Mouse (Mus musculus) embryonic facial prominence, embryonic 14.5 days (tissue): ENCODE measurements around the gene She. TPM values are rescaled to one million over a fixed set of nuclear protein-coding genes. Genes with fewer than 3 reads are reported as not detected.

Experiments used
- ATAC-seq: fragments of 200-750 bp; cut with Nextera tagmentation; 2 replicates; pipeline ENCODE4 v1.8.0; 2017; ENCODE audit warnings: low read depth, moderate number of reproducible peaks, moderate TSS enrichment
- DNase-seq: peaks from one replicate; pipeline ENCODE4 v3.0.0-alpha.2; 2015; ENCODE audit warnings: low spot score
- H3K27ac ChIP-seq: fragments of 300-500 bp; sonication (generic); replicated peaks from 2 replicates; pipeline ENCODE4 v1.5.1; 2014; ENCODE audit warnings: low read depth, mild to moderate bottlenecking, low read length, moderate library complexity
- H3K27me3 ChIP-seq: fragments of 300-500 bp; sonication (generic); replicated peaks from 2 replicates; pipeline ENCODE4 v1.6.1; 2014; ENCODE audit warnings: low read length; ENCODE audit not compliant: control insufficient read depth, insufficient read depth
- H3K36me3 ChIP-seq: fragments of 300-500 bp; sonication (generic); 2 replicates; pipeline ENCODE4 v1.6.1; 2014; ENCODE audit warnings: low read length, mixed read lengths; ENCODE audit not compliant: control insufficient read depth, insufficient read depth
- H3K4me1 ChIP-seq: fragments of 300-500 bp; sonication (generic); 2 replicates; pipeline ENCODE4 v1.6.1; 2014; ENCODE audit warnings: antibody characterized with exemption, low read length; ENCODE audit not compliant: control insufficient read depth, insufficient read depth
- H3K4me2 ChIP-seq: fragments of 300-500 bp; sonication (generic); 2 replicates; pipeline ENCODE4 v1.6.1; 2014; ENCODE audit warnings: low read depth, mild to moderate bottlenecking, low read length, moderate library complexity, mixed read lengths
- H3K4me3 ChIP-seq: fragments of 300-500 bp; sonication (generic); 2 replicates; pipeline ENCODE4 v1.5.1; 2014; ENCODE audit warnings: low read depth, mild to moderate bottlenecking, low read length
- H3K9ac ChIP-seq: fragments of 300-500 bp; sonication (generic); 2 replicates; pipeline ENCODE4 v1.6.1; 2014; ENCODE audit warnings: low read depth, mild to moderate bottlenecking, low read length, moderate library complexity, mixed read lengths
- H3K9me3 ChIP-seq: fragments of 300-500 bp; sonication (generic); 2 replicates; pipeline ENCODE4 v1.6.1; 2016; ENCODE audit warnings: low read length; ENCODE audit not compliant: control insufficient read depth
- WGBS: fragments of 180-500 bp; shearing (Covaris S2); extraction: QIAGEN DNeasy Blood & Tissue Kit; methylation state at CpG from one replicate; pipeline ENCODE4 v1.1.7; 2014; 5-methylcytosine and 5-hydroxymethylcytosine counted together
- polyA plus RNA-seq: library from polyadenylated mRNA; unstranded; fragments of >200 nt; fragmentation: Nextera tagmentation; extraction: Ambion mirVana; gene quantifications from 2 replicates; pipeline ENCODE4 v1.2.1, GENCODE M21; 2014

She gene
- polyA plus RNA-seq, 1 experiment from 2014 or later = 5.2 TPM

DNA sequence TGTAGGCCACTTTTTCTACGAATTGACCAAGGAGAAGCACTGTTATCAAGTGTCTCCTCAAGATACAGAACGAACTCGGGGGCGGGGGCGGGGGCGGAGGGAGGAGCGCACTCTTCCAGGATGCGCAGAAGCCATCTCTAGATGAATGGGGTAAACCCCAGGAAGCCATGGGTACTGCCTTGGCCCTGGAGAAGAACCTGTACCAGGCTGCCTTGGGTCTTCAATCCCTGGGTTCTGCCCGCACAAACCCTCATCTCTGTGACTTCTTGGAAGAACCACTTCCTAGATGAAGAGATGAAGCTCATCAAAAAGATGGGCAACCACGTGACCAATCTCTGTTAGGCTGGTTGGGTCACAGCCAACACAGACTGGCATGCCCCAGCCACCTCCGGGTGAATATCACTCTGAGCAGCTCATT, 10.1 kb upstream of the She start:
- H3K4me2 ChIP-seq = no peak overlapping the region
- H3K4me3 ChIP-seq = no peak overlapping the region
- WGBS = 81% methylated on average over 11 of the region's 11 CpGs
- DNase-seq = no peak
- H3K27me3 ChIP-seq = no peaks in the 10 kb centered on the region
- no peak for ATAC-seq
- no peaks in the 10 kb centered on the region for H3K4me1 ChIP-seq
- H3K36me3 ChIP-seq = no peaks in the 10 kb centered on the region
- no peak overlapping the region for H3K9ac ChIP-seq
- no peak overlapping the region for H3K27ac ChIP-seq
- no peaks in the 10 kb centered on the region for H3K9me3 ChIP-seq

DNA sequence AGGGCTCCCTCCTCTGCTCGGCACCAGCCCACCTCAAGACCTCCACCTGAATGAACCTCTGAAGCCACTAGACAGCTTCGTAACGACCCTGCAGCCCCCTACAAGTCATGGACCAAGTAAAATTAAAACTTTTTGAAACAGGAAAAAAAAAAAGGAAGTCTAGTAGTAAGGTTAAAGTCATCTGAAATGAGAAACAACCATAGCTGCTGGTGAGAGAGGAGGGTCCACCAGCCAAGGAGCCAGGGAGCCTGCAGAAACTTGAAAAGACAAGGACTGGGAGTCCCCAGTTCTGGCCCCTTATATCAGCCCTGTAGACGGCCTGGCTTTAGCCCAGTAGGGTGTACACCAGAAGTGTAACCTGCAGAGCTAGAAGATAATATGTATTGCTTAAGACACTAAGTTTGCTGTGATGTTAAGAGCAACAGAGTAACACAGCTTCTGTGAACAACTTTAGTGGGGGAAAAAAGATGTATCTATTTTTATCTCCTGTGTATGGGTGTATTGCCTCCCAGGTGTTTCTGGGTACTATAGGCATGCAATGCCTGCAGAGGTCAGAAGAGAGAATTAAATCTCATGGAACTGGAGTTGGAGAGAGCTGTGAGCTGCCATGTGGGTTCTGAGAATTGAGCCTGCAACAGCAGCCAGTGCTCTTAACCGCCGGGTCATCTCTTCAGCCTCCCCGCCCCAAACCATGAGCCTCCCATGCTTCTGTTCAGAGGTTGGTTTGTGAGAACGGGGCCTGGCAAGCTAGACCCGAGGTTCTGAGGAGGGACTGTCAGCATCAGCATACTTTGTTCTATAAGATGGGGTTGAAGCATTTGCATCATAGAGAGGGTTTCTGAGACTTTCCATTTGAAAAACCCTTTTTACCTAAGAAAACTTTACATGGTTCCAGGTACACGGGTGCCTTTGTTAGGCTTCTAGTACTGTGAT, 9.4 kb upstream of the She start:
- no peak overlapping the region for H3K9ac ChIP-seq
- H3K4me1 ChIP-seq = no peaks in the 10 kb centered on the region
- no peak overlapping the region for H3K4me3 ChIP-seq
- ATAC-seq (no peak), DNase-seq (no peak)
- no peak overlapping the region for H3K27ac ChIP-seq
- no peaks in the 10 kb centered on the region for H3K27me3 ChIP-seq
- WGBS = 73% methylated on average over 10 of the region's 10 CpGs
- no peaks in the 10 kb centered on the region for H3K9me3 ChIP-seq
- no peak overlapping the region for H3K4me2 ChIP-seq
- no peaks in the 10 kb centered on the region for H3K36me3 ChIP-seq

DNA sequence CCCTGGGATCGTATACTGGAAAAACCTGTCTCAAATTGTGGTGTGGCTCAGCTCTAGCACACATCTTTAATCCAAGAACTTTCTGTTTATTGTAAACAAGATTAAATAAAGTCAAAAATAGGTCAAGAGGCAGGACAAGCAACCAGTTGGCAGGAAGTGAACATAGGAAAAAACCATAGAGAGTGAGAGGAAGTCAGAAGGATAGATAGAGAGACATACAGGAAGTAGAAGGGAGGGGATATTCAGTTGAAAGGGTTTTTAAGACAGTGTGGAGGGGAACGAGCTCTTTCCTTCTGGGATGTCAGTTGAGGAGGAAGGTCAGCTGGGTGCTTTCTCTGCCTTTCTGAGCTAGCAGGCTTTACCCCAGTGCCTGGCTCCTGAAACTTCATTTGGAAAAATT, 7.6 kb upstream of the She start:
- WGBS = 44% methylated on average over 2 of the region's 2 CpGs

DNA sequence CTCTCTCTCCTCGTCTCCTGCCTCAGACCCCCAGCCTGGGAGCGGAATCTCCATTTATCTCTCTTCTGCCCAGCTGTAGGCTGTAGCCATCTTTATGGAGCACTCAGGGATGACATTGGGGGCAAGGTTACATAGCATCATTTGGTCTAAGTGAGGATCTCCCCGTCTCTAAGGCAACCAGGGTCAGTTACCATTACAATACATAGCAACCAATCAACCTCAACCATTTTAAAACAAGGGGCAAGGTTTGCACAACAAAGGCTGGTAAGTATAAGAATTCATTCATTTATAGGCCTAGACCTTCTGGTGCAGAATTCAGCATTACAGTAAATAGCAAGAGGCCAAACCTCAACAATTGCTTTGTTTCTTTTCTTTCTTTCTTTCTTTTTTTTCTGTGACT, 4.9 kb upstream of the She start:
- no peaks in the 10 kb centered on the region for H3K36me3 ChIP-seq
- no peak overlapping the region for H3K4me2 ChIP-seq
- no peak overlapping the region for H3K27ac ChIP-seq
- no peak for ATAC-seq
- DNase-seq = no peak
- no peaks in the 10 kb centered on the region; the same call in 1 of the 2 replicates for H3K4me1 ChIP-seq
- no peak overlapping the region for H3K9ac ChIP-seq
- H3K9me3 ChIP-seq = no peaks in the 10 kb centered on the region
- peaks cover 29% of the 10 kb centered on the region for H3K27me3 ChIP-seq
- no peak overlapping the region for H3K4me3 ChIP-seq
- 78% methylated on average over 3 of the region's 3 CpGs for WGBS

More for the DNA sequence above, 7.6 kb upstream of the She start:
- H3K4me2 ChIP-seq = no peak overlapping the region
- no peak for DNase-seq
- no peak overlapping the region for H3K4me3 ChIP-seq
- ATAC-seq = no peak
- no peak overlapping the region for H3K27ac ChIP-seq
- peaks cover 4% of the 10 kb centered on the region for H3K27me3 ChIP-seq
- H3K4me1 ChIP-seq = no peaks in the 10 kb centered on the region
- no peak overlapping the region for H3K9ac ChIP-seq
- H3K36me3 ChIP-seq = no peaks in the 10 kb centered on the region
- H3K9me3 ChIP-seq = no peaks in the 10 kb centered on the region

DNA sequence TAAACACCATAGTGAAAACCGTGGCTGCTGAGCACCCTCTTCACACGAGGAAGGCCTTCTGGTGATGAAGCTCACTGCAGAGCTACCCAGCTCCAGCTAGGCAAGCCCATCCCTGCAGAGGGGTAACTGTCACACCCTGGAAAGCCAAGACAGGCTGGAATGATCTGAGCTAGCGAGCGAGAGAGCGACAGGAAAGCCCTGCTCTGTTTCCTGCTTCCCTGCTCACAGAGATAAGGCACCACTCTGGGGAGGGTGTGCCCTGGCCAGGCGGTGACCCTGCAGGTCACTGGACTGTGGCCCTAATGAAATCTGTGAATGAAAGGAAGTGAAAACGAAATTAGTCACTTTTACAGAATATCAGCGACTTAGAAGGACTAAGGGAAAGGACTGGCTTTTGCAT, 4.2 kb downstream of the She start:
- Histone ChIP-seq H3K4me1 (no peaks in the 10 kb centered on the region; the same call in 1 of the 2 replicates), H3K27ac (no peak overlapping the region)

DNA sequence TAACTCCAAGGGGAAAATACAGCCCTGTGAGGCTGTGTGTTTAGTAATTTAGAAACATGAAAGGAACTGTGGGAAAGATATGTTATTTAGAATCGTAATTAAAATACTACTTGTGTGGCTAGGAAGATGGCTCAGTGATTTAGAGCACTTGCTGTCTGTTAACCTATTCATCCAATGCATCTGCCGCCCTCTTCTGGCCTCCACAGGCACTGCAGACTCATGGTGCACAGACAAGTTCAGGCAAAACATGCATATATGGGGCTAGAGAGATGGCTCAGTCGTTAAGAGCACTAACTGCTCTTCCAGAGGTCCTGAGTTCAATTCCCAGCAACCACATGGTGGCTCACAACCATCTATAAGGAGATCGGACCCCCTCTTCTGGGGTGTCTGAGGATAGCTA, 11.1 kb downstream of the She start:
- ATAC-seq (no peak), DNase-seq (no peak)
- Histone ChIP-seq H3K4me3 (no peak overlapping the region), H3K27me3 (no peaks in the 10 kb centered on the region), H3K36me3 (no peaks in the 10 kb centered on the region), H3K4me2 (no peak overlapping the region), H3K9ac (no peak overlapping the region), H3K9me3 (no peaks in the 10 kb centered on the region), H3K27ac (no peak overlapping the region), H3K4me1 (no peaks in the 10 kb centered on the region)
- 72% methylated on average over 4 of the region's 4 CpGs for WGBS

More for the DNA sequence above, 4.2 kb downstream of the She start:
- no peak overlapping the region for H3K9ac ChIP-seq
- H3K27me3 ChIP-seq = peaks cover 40% of the 10 kb centered on the region
- H3K36me3 ChIP-seq = no peaks in the 10 kb centered on the region
- ATAC-seq = no peak
- no peaks in the 10 kb centered on the region for H3K9me3 ChIP-seq
- WGBS = 44% methylated on average over 8 of the region's 8 CpGs
- no peak overlapping the region for H3K4me2 ChIP-seq
- no peak overlapping the region for H3K4me3 ChIP-seq
- peak; percentile 16 for DNase-seq

DNA sequence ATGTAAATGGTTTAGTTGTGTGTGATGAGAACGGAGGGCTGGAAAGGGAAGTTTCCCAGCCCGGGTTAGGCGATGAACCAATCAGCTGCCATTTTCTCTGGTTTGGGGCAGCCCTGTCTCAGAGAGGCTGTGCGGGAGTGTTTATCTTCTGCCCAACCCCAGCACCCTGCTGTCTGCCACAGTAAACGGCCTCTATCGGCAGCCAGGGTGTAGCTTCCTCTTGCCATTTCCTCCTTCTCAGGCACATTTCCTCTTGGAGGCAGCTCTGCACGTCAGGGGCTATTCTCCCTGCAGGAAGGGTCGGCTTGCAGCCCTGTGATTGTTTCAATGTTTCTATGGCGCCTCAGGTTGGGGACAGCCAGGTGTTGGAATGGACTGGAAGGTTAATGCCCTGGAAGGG, 12.0 kb downstream of the She start:
- DNase-seq (peak; percentile 45), ATAC-seq (peak; percentile 37; the same call in 1 of the 2 replicates)
- Histone ChIP-seq H3K4me3 (no peak overlapping the region), H3K27ac (no peak overlapping the region), H3K36me3 (no peaks in the 10 kb centered on the region), H3K9me3 (no peaks in the 10 kb centered on the region), H3K4me2 (no peak overlapping the region), H3K4me1 (no peaks in the 10 kb centered on the region), H3K27me3 (no peaks in the 10 kb centered on the region), H3K9ac (no peak overlapping the region)
- WGBS = 49% methylated on average over 8 of the region's 9 CpGs

DNA sequence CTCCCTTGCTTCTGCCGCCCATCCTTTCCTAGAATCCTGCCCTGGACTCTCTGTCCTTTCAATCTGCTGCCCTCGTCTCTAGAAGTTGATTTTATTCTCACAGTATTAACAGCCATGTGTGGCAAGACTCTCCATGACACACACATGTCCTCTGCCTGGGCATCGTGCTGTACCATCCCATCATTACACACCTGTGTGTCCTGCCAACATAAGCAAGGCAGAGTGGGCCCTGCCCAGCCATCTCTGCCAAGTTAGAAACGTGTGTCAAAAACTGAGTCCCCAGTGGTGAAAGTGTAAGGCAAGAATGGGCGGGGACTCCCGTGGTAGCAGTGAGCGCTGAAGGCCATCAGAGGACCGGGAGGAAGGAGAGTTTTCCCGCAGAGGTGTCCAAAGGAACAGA, 14.6 kb downstream of the She start:
- no peak for ATAC-seq
- no peaks in the 10 kb centered on the region for H3K36me3 ChIP-seq
- WGBS = 81% methylated on average over 9 of the region's 9 CpGs

DNA sequence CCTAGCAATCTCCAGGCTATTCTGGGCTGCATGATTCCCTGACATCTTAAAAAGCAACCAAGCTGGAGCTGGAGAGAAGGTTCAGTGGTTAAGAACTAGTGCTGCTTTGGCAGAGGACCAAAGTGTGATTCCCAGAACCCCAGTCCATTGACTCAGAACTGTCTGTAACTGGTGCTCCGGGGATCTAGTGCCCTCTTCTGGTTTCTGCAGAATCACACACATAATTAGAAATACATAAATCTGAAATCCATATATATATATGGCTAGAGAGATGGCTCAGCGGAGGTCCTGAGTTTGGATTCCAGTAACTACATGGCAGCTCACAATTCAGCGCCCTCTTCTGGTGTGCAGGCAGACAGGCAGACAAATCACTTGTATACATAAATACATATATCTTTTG, 16.0 kb downstream of the She start:
- Histone ChIP-seq H3K4me2 (no peak overlapping the region), H3K4me1 (no peaks in the 10 kb centered on the region), H3K27ac (no peak overlapping the region), H3K4me3 (no peak overlapping the region), H3K9me3 (no peaks in the 10 kb centered on the region), H3K9ac (no peak overlapping the region), H3K27me3 (no peaks in the 10 kb centered on the region), H3K36me3 (no peaks in the 10 kb centered on the region)
- WGBS = 76% methylated on average over 3 of the region's 3 CpGs
- ATAC-seq (no peak), DNase-seq (no peak)

More for the DNA sequence above, 14.6 kb downstream of the She start:
- Histone ChIP-seq H3K4me3 (no peak overlapping the region), H3K9ac (no peak overlapping the region), H3K27ac (no peak overlapping the region), H3K4me2 (no peak overlapping the region), H3K27me3 (no peaks in the 10 kb centered on the region), H3K9me3 (no peaks in the 10 kb centered on the region), H3K4me1 (no peaks in the 10 kb centered on the region)
- no peak for DNase-seq
